Mouse (Mus musculus) lung, adult 2 months (tissue): Measurements from ENCODE around the gene Tifa. TPM values are rescaled to one million over a fixed set of nuclear protein-coding genes. Genes with fewer than 3 reads are reported as not detected.
A peak's percentile ranks its signal among the peaks of the same experiment; 100 is the strongest.

ENCODE experiments used
- DNase-seq: peaks from one replicate; pipeline ENCODE4 v3.0.0; 2022
- H3K4me1 ChIP-seq: fragments of 200-500 bp; 2 replicates; pipeline ENCODE4 v1.6.1; 2011; ENCODE audit warnings: low read length; ENCODE audit not compliant: control insufficient read depth, insufficient read depth
- H3K4me3 ChIP-seq: fragments of 200-500 bp; replicated peaks from 2 replicates; pipeline ENCODE3; 2011; ENCODE audit warnings: low read depth, mild to moderate bottlenecking, control low read depth, low read length; ENCODE audit errors: extremely low read depth
- CTCF ChIP-seq: fragments of 200-500 bp; IDR thresholded peaks from 2 replicates; pipeline ENCODE4 v1.5.1; 2011; ENCODE audit warnings: mild to moderate bottlenecking, low read length, control low read depth; ENCODE audit not compliant: insufficient read depth
- POLR2A ChIP-seq: fragments of 200-500 bp; IDR thresholded peaks from 2 replicates; pipeline ENCODE4 v1.6.1; 2011; ENCODE audit warnings: low read depth, mild to moderate bottlenecking, control low read depth, low read length, borderline replicate concordance; ENCODE audit errors: extremely low read depth
- WGBS: fragments of 180-500 bp; shearing (Covaris S2); methylation state at CpG from one replicate; pipeline ENCODE4 v1.1.7; 2018; 5-methylcytosine and 5-hydroxymethylcytosine counted together
- polyA plus RNA-seq: library from polyadenylated mRNA; depleted of rRNA; stranded (reverse); fragments of >200 nt; gene quantifications from 2 replicates; pipeline ENCODE4 v1.2.3, GENCODE M21; 2012; rRNA removed

Gene Tifa
- polyA plus RNA-seq, result 3.2 and 3.5 TPM in 2 replicates

GRCm38 (mm10) chr3:127789500-127790191 lies at the start of gene Tifa:
TSS of gene Tifa (plus strand) at chr3:127789805.
- TF ChIP-seq CTCF (no peak), POLR2A (no peak)
- 3% methylated on average over 44 of the region's 44 CpGs for WGBS
- Histone ChIP-seq H3K4me1 (no peaks in the 10 kb centered on the region), H3K4me3 (peak within 1 kb of the TSS; percentile 59)
- peak; percentile 71 for DNase-seq

- H3K4me1 ChIP-seq, result no peaks in the 10 kb centered on the region
- DNase-seq, result no peak
- H3K4me3 ChIP-seq, result no peak overlapping the region
- TF ChIP-seq POLR2A, result no peak
- TF ChIP-seq CTCF, result no peak
- 95% methylated on average over 3 of the region's 3 CpGs for WGBS
These were observed 48.1 kb upstream of the Tifa start for GRCm38 (mm10) chr3:127741473-127741872.

- no peak overlapping the region for H3K4me3 ChIP-seq
- no peak for TF ChIP-seq CTCF
- TF ChIP-seq POLR2A, result no peak
- 83% methylated on average over 14 of the region's 14 CpGs for WGBS
- H3K4me1 ChIP-seq, result no peaks in the 10 kb centered on the region
- DNase-seq, result no peak
These were observed 45.8 kb upstream of the Tifa start for GRCm38 (mm10) chr3:127743614-127744365.

- no peak for DNase-seq
- 42% methylated on average over 6 of the region's 6 CpGs for WGBS
- TF ChIP-seq POLR2A, result no peak
- TF ChIP-seq CTCF, result no peak
- no peaks in the 10 kb centered on the region for H3K4me1 ChIP-seq
- H3K4me3 ChIP-seq, result no peak overlapping the region
These were observed 44.1 kb upstream of the Tifa start for GRCm38 (mm10) chr3:127745504-127745903.

GRCm38 (mm10) chr3:127745911-127746640 lies 43.5 kb upstream of the Tifa start:
- Histone ChIP-seq H3K4me3 (no peak overlapping the region), H3K4me1 (no peaks in the 10 kb centered on the region)
- TF ChIP-seq POLR2A (no peak), CTCF (no peak)
- WGBS, result 37% methylated on average over 16 of the region's 16 CpGs
- DNase-seq, result no peak

GRCm38 (mm10) chr3:127748644-127749043 lies 41.0 kb upstream of the Tifa start:
- no peak overlapping the region for H3K4me3 ChIP-seq
- no peak for DNase-seq
- no peaks in the 10 kb centered on the region for H3K4me1 ChIP-seq
- no peak for TF ChIP-seq CTCF
- no peak for TF ChIP-seq POLR2A
- 74% methylated on average over 4 of the region's 4 CpGs for WGBS

GRCm38 (mm10) chr3:127749266-127749665 lies 40.3 kb upstream of the Tifa start:
- H3K4me3 ChIP-seq, result no peak overlapping the region
- no peaks in the 10 kb centered on the region for H3K4me1 ChIP-seq
- 48% methylated on average over 9 of the region's 9 CpGs for WGBS
- no peak for DNase-seq
- no peak for TF ChIP-seq POLR2A
- TF ChIP-seq CTCF, result no peak

GRCm38 (mm10) chr3:127749981-127750562 lies 39.5 kb upstream of the Tifa start:
- no peak for TF ChIP-seq CTCF
- TF ChIP-seq POLR2A, result no peak
- 33% methylated on average over 12 of the region's 12 CpGs for WGBS
- no peak for DNase-seq
- Histone ChIP-seq H3K4me1 (no peaks in the 10 kb centered on the region), H3K4me3 (no peak overlapping the region)

GRCm38 (mm10) chr3:127756458-127756857 lies 33.1 kb upstream of the Tifa start:
- H3K4me3 ChIP-seq, result no peak overlapping the region
- H3K4me1 ChIP-seq, result no peaks in the 10 kb centered on the region
- no peak for DNase-seq
- no peak for TF ChIP-seq POLR2A
- no peak for TF ChIP-seq CTCF
- 88% methylated on average over 6 of the region's 6 CpGs for WGBS
